Mouse (Mus musculus) forebrain, postnatal 0 days (tissue): ENCODE data around the gene Col19a1. TPM values are rescaled to one million over a fixed set of nuclear protein-coding genes. Genes with fewer than 3 reads are reported as not detected.

Experiments
- ATAC-seq: fragments of 200-750 bp; cut with Nextera tagmentation; 2 replicates; pipeline ENCODE4 v1.8.0; 2017; ENCODE audit warnings: mild to moderate bottlenecking, moderate library complexity
- DNase-seq: peaks from one replicate; pipeline ENCODE4 v3.0.0-alpha.2; 2015
- H3K27ac ChIP-seq: fragments of 300-500 bp; sonication (generic); 2 replicates; pipeline ENCODE4 v1.5.1; 2014; ENCODE audit warnings: low read depth, mild to moderate bottlenecking, antibody characterized with exemption, low read length, moderate library complexity, mixed read lengths
- H3K27me3 ChIP-seq: fragments of 300-500 bp; sonication (generic); 2 replicates; pipeline ENCODE4 v1.6.1; 2014; ENCODE audit warnings: mild to moderate bottlenecking, low read length, mixed read lengths; ENCODE audit not compliant: insufficient read depth
- H3K36me3 ChIP-seq: fragments of 300-500 bp; sonication (generic); 2 replicates; pipeline ENCODE4 v1.6.1; 2014; ENCODE audit warnings: mild to moderate bottlenecking, moderate library complexity; ENCODE audit not compliant: insufficient read depth
- H3K4me1 ChIP-seq: fragments of 300-500 bp; sonication (generic); 2 replicates; pipeline ENCODE4 v1.6.1; 2014; ENCODE audit warnings: antibody characterized with exemption; ENCODE audit not compliant: insufficient read depth
- H3K4me2 ChIP-seq: fragments of 300-500 bp; sonication (generic); 2 replicates; pipeline ENCODE4 v1.6.1; 2014; ENCODE audit warnings: low read depth, mild to moderate bottlenecking, moderate library complexity
- H3K4me3 ChIP-seq: fragments of 300-500 bp; sonication (generic); 2 replicates; pipeline ENCODE4 v1.5.1; 2014; ENCODE audit warnings: low read depth, low read length, mixed read lengths
- H3K9ac ChIP-seq: fragments of 300-500 bp; sonication (generic); 2 replicates; pipeline ENCODE4 v1.6.1; 2014; ENCODE audit warnings: mild to moderate bottlenecking
- H3K9me3 ChIP-seq: fragments of 300-500 bp; sonication (generic); 2 replicates; pipeline ENCODE4 v1.6.1; 2016; ENCODE audit warnings: low read length
- CTCF ChIP-seq: sonication (generic); IDR thresholded peaks from 2 replicates; pipeline ENCODE4 v1.5.1; 2016; ENCODE audit warnings: antibody characterized with exemption, control low read depth, low read depth
- WGBS: fragments of 180-500 bp; shearing (Covaris S2); extraction: QIAGEN DNeasy Blood & Tissue Kit; methylation state at CpG from one replicate; pipeline ENCODE4 v1.1.7; 2014; 5-methylcytosine and 5-hydroxymethylcytosine counted together
- polyA plus RNA-seq: library from polyadenylated mRNA; unstranded; fragments of >200 nt; fragmentation: Nextera tagmentation; extraction: Ambion mirVana; gene quantifications from 2 replicates; pipeline ENCODE4 v1.2.1, GENCODE M21; 2015
- total RNA-seq: library from RNA; depleted of rRNA; stranded (reverse); fragments of >200 nt; gene quantifications from 2 replicates; pipeline ENCODE4 v1.2.3, GENCODE M21; 2014

Col19a1 gene
- total and polyA plus RNA-seq, 2 experiments from 2014 or later: 4.2 to 5.3 TPM

GRCm38 (mm10) chr1:24230428-24230827 is 356.8 kb downstream of the Col19a1 start:
- TF ChIP-seq CTCF: peak; percentile 50
- H3K27me3 ChIP-seq: no peaks in the 10 kb centered on the region
- ATAC-seq (peak; percentile 56), DNase-seq (peak; percentile 52)
- WGBS: 26% methylated on average over 8 of the region's 8 CpGs
- H3K4me3 ChIP-seq: no peak overlapping the region
- H3K9ac ChIP-seq: no peak overlapping the region
- peaks cover 12% of the 10 kb centered on the region for H3K4me1 ChIP-seq
- no peaks in the 10 kb centered on the region for H3K36me3 ChIP-seq
- no peak overlapping the region for H3K4me2 ChIP-seq
- H3K9me3 ChIP-seq: no peaks in the 10 kb centered on the region
- no peak overlapping the region for H3K27ac ChIP-seq

- 64% methylated on average over 1 of the region's 1 CpGs for WGBS
- no peaks in the 10 kb centered on the region for H3K27me3 ChIP-seq
- peak; percentile 19; the same call in 1 of the 2 replicates for ATAC-seq
- no peaks in the 10 kb centered on the region for H3K9me3 ChIP-seq
- H3K4me2 ChIP-seq: no peak overlapping the region
- no peak for TF ChIP-seq CTCF
- H3K4me1 ChIP-seq: peaks cover 12% of the 10 kb centered on the region
- H3K27ac ChIP-seq: no peak overlapping the region
- no peak overlapping the region for H3K9ac ChIP-seq
- H3K4me3 ChIP-seq: no peak overlapping the region
- no peak for DNase-seq
- H3K36me3 ChIP-seq: no peaks in the 10 kb centered on the region
These were observed 357.7 kb downstream of the Col19a1 start for GRCm38 (mm10) chr1:24229552-24229951.

GRCm38 (mm10) chr1:24226941-24227711 is 360.1 kb downstream of the Col19a1 start:
- DNase-seq: peak; percentile 42
- Histone ChIP-seq H3K27me3 (no peaks in the 10 kb centered on the region), H3K9ac (no peak overlapping the region), H3K4me1 (peaks cover 7% of the 10 kb centered on the region), H3K27ac (peak overlapping the region; percentile 60), H3K4me2 (no peak overlapping the region), H3K36me3 (no peaks in the 10 kb centered on the region), H3K9me3 (no peaks in the 10 kb centered on the region), H3K4me3 (no peak overlapping the region)
- ATAC-seq: no peak
- 53% methylated on average over 6 of the region's 6 CpGs for WGBS
- TF ChIP-seq CTCF: 0 out of 2 replicates have a peak, but pooled peaks have one; percentile 4

- Histone ChIP-seq H3K4me2 (no peak overlapping the region), H3K27me3 (no peaks in the 10 kb centered on the region), H3K27ac (peak overlapping the region; percentile 50; the same call in 1 of the 2 replicates), H3K36me3 (no peaks in the 10 kb centered on the region), H3K9me3 (no peaks in the 10 kb centered on the region), H3K4me3 (no peak overlapping the region), H3K4me1 (peaks cover 7% of the 10 kb centered on the region), H3K9ac (no peak overlapping the region)
- DNase-seq: peak; percentile 60
- TF ChIP-seq CTCF: no peak
- 77% methylated on average over 4 of the region's 4 CpGs for WGBS
- ATAC-seq: peak; percentile 64
These were observed 361.3 kb downstream of the Col19a1 start for GRCm38 (mm10) chr1:24225825-24226526.

- H3K36me3 ChIP-seq: no peaks in the 10 kb centered on the region
- peaks cover 4% of the 10 kb centered on the region for H3K4me1 ChIP-seq
- no peak overlapping the region for H3K27ac ChIP-seq
- WGBS: 63% methylated on average over 8 of the region's 8 CpGs
- no peaks in the 10 kb centered on the region for H3K9me3 ChIP-seq
- H3K4me2 ChIP-seq: no peak overlapping the region
- no peak overlapping the region for H3K9ac ChIP-seq
- DNase-seq (peak; percentile 71), ATAC-seq (peak; percentile 65)
- no peak overlapping the region for H3K4me3 ChIP-seq
- no peaks in the 10 kb centered on the region for H3K27me3 ChIP-seq
- no peak for TF ChIP-seq CTCF
These were observed 364.2 kb downstream of the Col19a1 start for GRCm38 (mm10) chr1:24222981-24223612.

- peaks cover 4% of the 10 kb centered on the region for H3K4me1 ChIP-seq
- ATAC-seq: no peak
These were observed 365.0 kb downstream of the Col19a1 start for GRCm38 (mm10) chr1:24222231-24222630.

More at GRCm38 (mm10) chr1:24222231-24222630, 365.0 kb downstream of the Col19a1 start:
- 84% methylated on average over 2 of the region's 2 CpGs for WGBS
- no peak for TF ChIP-seq CTCF
- H3K27ac ChIP-seq: no peak overlapping the region
- H3K4me3 ChIP-seq: no peak overlapping the region
- no peaks in the 10 kb centered on the region for H3K9me3 ChIP-seq
- no peak overlapping the region for H3K4me2 ChIP-seq
- no peak overlapping the region for H3K9ac ChIP-seq
- H3K36me3 ChIP-seq: no peaks in the 10 kb centered on the region
- no peak for DNase-seq
- H3K27me3 ChIP-seq: no peaks in the 10 kb centered on the region
